Mouse (Mus musculus): ENCODE data around the gene Cyp4a14.

DNA sequence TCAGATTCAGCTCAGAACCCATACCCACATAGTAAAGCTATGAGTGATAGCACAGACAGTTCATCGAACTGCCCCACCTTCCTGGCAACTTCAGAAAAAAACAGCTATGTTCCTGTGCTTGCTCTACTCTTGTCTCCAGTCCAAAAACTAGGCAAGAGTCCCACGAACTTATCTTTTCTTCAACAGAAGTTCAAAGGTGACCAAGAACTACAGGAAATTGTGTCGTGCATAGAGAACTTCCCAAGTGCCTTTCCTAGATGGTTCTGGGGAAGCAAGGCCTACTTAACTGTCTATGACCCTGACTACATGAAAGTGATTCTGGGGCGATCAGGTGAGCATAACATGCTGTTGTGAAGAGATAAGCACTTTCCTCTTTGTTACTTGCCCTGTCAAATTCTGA is 23.5 kb upstream of the Cyp4a14 start:
- no peak for TF ChIP-seq CTCF (IDR thresholded peaks at IDR 0.05; ENCODE audit: extremely low read depth, insufficient read depth, insufficient read length, insufficient replicate concordance)
- no peak for TF ChIP-seq POLR2A (IDR thresholded peaks at IDR 0.05; ENCODE audit: low read depth, low read length)

Measured in spleen, adult 2 months (tissue).